Mouse (Mus musculus): ENCODE results near the gene Wwc1.
"Not testable (repeated sequence)": the region's sequence is repeated elsewhere in the genome, so short reads cannot be mapped to it uniquely, and the experiment has no call there.

Gene Wwc1

DNA sequence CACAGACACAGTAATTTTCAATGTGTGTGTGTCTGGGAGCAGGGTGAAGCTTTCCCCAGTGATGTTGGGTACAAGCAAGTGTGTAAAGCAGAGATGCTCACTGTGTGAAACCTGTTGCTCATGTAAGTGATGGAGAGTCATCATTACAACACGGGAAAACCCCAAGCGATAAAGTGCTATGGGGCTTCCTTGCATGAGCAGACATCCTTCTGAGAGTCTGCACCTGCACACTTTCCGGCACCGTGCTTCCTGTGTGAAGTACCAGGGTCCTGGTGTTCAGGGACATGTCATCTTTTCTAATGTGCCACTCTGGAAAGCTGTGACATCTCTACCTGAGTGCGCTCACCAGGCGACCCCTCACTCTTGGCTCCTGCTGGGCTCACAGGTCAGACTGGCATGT lies 97.5 kb downstream of the Wwc1 start:
- no peak for DNase-seq (ENCODE audit: low read depth, low spot score)

DNA sequence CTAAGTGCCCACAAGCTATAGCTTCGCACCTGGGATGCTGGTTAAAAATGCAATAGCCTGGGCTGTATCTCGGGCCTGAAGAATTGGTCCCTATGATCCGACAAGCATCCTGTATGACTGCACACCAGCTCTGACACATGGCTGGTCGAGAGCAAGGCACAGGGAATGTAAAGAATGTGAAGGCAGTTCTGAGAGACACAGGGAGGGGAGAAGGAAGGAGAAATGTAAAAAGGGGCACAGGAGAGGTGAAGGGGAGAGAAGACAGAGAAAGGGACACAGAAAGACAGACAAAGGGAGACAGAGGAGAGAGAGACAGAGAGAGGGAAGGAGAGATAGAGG lies 101.8 kb downstream of the Wwc1 start:
- DNase-seq (ENCODE audit: low read depth, low spot score) = no peak

GRCm38 (mm10) chr11:35877651-35878558 lies 102.4 kb downstream of the Wwc1 start:
- no peak for DNase-seq (ENCODE audit: low read depth, low spot score)

GRCm38 (mm10) chr11:35873624-35874244 lies 106.6 kb downstream of the Wwc1 start:
- peak; percentile 77 for DNase-seq (ENCODE audit: low read depth, low spot score)

DNA sequence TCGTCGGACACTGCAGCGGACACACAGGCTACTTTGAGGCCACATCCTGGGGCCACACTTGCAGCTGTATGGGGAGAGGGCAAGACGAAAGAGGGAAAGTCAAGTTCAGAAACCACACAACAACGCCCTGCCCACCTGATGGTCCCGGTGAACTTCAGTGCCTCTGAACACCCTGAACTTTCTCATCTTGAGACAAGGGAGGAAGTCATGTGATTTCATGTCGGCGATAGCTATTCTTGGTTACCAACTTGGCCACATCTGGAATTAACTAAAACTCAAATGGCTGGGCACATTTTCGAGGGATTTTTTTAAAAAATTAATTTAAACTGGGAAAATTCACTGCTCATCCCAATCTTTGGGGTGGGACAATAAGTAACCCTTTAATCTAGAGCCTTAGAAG lies 109.4 kb downstream of the Wwc1 start:
- no peak for DNase-seq (ENCODE audit: low read depth, low spot score)

GRCm38 (mm10) chr11:35866140-35866539 lies 114.2 kb downstream of the Wwc1 start:
- no peak for DNase-seq (ENCODE audit: low read depth, low spot score)

DNA sequence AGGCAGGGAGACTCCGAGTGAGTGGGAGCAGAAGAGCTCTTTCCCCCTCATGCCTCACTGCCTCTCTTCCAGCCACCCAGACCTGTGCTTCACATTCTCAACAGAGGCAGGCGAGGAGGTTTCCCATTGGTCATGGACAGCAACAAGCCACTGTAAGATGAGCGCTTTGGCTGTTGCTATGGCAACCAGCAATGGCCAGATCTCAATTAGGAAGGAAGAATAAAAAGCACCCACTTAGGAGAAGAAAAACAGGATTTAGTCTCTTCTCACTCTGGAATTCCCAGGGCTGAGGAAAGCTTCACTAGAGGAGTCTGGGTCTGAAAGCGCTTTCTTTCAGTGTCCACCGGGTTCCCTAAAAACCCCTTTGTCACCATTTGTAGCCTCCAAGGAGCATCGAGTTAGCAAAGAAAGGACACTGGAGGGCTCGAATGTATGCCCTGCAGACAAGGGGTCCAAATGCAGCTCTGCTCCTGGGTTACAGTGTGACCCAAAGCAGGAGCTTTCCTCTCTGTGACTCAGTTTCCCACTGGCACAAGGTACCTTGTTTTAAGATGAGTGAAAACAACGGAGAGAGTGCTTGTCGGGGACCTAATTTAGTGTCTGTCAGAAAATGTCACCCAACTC lies 115.2 kb downstream of the Wwc1 start:
- no peak for DNase-seq (ENCODE audit: low read depth, low spot score)

- no peak for DNase-seq (ENCODE audit: low read depth, low spot score)
Observed at GRCm38 (mm10) chr11:35863653-35864052, 116.7 kb downstream of the Wwc1 start.

DNA sequence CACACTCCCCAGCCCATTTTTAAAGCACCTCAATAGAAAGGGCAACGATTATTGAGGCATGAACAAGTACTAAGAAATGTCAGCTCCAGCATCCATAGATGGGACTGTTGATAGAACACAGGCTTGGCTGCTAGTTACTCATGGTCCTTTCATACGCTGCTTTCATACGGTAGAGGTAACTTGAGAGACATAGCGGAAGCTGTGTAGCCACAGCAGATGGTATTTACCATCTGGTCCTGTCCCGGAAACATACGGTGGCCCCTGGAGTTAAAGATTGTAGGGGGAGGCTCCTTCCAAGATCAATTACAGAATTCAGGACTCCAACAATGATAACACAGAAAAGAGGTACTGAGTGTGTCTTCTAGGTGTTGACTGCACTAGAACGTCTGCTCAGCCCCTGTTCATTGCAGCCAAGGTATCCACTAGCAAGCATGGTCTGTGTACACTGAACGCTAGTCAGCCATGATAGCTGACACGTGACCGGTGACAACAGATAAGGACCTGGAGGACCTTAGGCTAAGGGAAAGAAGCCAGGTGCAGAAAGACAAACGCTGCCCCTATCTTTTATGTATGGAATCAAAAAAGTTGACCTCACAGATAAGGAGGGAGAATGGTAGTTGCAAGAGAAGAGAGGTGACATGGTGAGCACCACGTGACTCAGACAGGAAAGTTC lies 122.8 kb downstream of the Wwc1 start:
- no peak for DNase-seq (ENCODE audit: low read depth, low spot score)

GRCm38 (mm10) chr11:35856359-35857040 lies 123.8 kb downstream of the Wwc1 start:
- DNase-seq (ENCODE audit: low read depth, low spot score) = no peak

DNA sequence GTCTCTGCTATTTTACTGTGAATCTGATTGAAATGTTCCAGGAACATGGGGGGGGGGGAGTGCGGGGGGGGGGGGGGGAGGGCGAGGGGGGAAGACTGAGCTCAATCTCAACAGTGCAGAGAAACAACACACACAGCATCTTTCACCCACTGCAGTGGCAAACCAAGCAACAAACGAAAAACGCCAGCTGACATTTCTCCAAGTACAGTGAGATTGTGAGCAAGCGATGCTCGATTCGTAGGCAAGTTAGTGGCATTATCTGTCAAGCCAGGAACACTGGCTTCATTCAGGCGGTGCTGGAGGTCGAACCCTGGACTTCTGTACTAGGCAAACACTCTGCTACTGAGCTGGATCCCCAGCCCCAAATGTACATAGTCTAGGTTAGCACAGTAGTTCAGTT lies 124.8 kb downstream of the Wwc1 start:
- DNase-seq (ENCODE audit: low read depth, low spot score) = no peak

DNA sequence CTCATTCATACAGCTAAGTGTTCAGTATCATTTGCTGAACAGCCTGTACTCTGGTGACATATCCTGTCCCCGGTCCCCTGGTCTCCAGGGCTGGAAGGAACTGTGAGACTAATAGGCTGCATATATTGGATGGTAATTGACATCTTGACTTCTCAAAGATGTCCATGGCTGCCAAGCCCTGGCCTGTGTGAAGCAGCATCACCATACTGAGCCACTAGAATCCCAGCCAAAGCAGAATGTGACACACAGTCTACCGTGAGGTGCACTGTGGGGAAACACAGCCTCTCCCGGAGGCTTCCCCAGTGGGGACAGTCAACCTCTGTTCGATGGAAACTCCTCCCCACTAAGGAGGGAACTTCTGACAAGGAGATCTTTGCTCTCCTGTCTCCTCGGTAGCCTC lies 125.4 kb downstream of the Wwc1 start:
- DNase-seq (ENCODE audit: low read depth, low spot score) = no peak

GRCm38 (mm10) chr11:35853651-35854050 lies 126.7 kb downstream of the Wwc1 start:
- DNase-seq (ENCODE audit: low read depth, low spot score) = no peak

GRCm38 (mm10) chr11:35852731-35853130 lies 127.6 kb downstream of the Wwc1 start:
- DNase-seq (ENCODE audit: low read depth, low spot score) = no peak

- DNase-seq (ENCODE audit: low read depth, low spot score) = no peak
Observed at GRCm38 (mm10) chr11:35844299-35844698, 136.0 kb downstream of the Wwc1 start.

DNA sequence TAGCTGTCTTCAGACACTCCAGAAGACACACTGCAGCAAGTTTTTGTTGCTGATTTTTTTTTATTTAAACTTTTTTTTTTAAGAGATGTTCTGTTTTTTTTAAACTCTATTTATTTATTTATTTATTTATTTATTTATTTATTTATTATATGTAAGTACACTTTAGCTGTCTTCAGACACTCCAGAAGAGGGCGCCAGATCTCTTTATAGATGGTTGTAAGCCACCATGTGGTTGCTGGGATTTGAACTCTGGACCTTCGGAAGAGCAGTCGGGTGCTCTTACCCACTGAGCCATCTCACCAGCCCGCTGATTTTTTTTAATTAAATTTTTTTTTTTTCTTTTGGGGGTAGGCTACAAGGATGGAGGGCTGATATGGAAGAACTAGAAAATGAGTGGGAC lies 137.8 kb downstream of the Wwc1 start:
- not testable (repeated sequence) for DNase-seq (ENCODE audit: low read depth, low spot score)

GRCm38 (mm10) chr11:35841738-35842325 lies 138.5 kb downstream of the Wwc1 start:
- DNase-seq (ENCODE audit: low read depth, low spot score) = no peak

- not testable (repeated sequence) for DNase-seq (ENCODE audit: low read depth, low spot score)
Observed at GRCm38 (mm10) chr11:35840806-35841205, 139.5 kb downstream of the Wwc1 start.

GRCm38 (mm10) chr11:35840282-35840681 lies 140.0 kb downstream of the Wwc1 start:
- DNase-seq (ENCODE audit: low read depth, low spot score) = no peak

- DNase-seq (ENCODE audit: low read depth, low spot score) = peak; percentile 75
Observed at GRCm38 (mm10) chr11:35838345-35839338, 141.7 kb downstream of the Wwc1 start.

Data from retina, adult 2 months (tissue).